Mouse (Mus musculus) C2C12 (cell line): ENCODE results near the gene Ten1. TPM values are rescaled to one million over a fixed set of nuclear protein-coding genes. Genes with fewer than 3 reads are reported as not detected.
A peak's percentile ranks its signal among the peaks of the same experiment; 100 is the strongest.

ENCODE experiments used
- H3K27me3 ChIP-seq: one replicate; pipeline ENCODE4 v1.6.1; 2011; ENCODE audit not compliant: control insufficient read depth, insufficient read depth, insufficient read length
- H3K36me3 ChIP-seq: one replicate; pipeline ENCODE4 v1.6.1; 2011; ENCODE audit not compliant: control insufficient read depth, insufficient read depth
- H3K4me3 ChIP-seq: one replicate; pipeline ENCODE4 v1.5.1; 2011; ENCODE audit warnings: mild to moderate bottlenecking, control low read depth; ENCODE audit not compliant: poor library complexity, insufficient read depth, severe bottlenecking
- H3K79me2 ChIP-seq: one replicate; pipeline ENCODE4 v1.6.1; 2011; ENCODE audit not compliant: control insufficient read depth, insufficient read depth
- H3K79me3 ChIP-seq: one replicate; pipeline ENCODE4 v1.6.1; 2011; ENCODE audit warnings: low read depth, control low read depth
- H3ac ChIP-seq: one replicate; pipeline ENCODE3; 2011; ENCODE audit warnings: low read depth; ENCODE audit not compliant: control insufficient read depth, insufficient read length
- CEBPB ChIP-seq: IDR thresholded peaks from one replicate; pipeline ENCODE4 v1.6.1; 2011; ENCODE audit warnings: low read depth, mild to moderate bottlenecking, control low read depth, moderate library complexity
- CTCF ChIP-seq: IDR thresholded peaks from one replicate; pipeline ENCODE4 v1.5.1; 2011; ENCODE audit not compliant: control insufficient read depth, insufficient read depth, insufficient read length
- FOSL1 ChIP-seq: IDR thresholded peaks from one replicate; pipeline ENCODE4 v1.8.0; 2011; ENCODE audit warnings: mild to moderate bottlenecking, low read length; ENCODE audit not compliant: poor library complexity, insufficient read depth, severe bottlenecking
- MAX ChIP-seq: IDR thresholded peaks from one replicate; pipeline ENCODE4 v1.6.1; 2011; ENCODE audit warnings: mild to moderate bottlenecking, control low read depth
- MYOD1 ChIP-seq: IDR thresholded peaks from one replicate; pipeline ENCODE4 v1.6.1; 2011; ENCODE audit warnings: low read depth; ENCODE audit not compliant: control insufficient read depth, insufficient read length
- MYOG ChIP-seq: IDR thresholded peaks from one replicate; pipeline ENCODE4 v1.6.1; 2011; ENCODE audit not compliant: control insufficient read depth, insufficient read length; ENCODE audit errors: extremely low read depth
- USF1 ChIP-seq: IDR thresholded peaks from one replicate; pipeline ENCODE4 v1.6.1; 2011; ENCODE audit warnings: low read depth, mild to moderate bottlenecking, control low read depth, moderate library complexity
- polyA plus RNA-seq: library from polyadenylated mRNA; unstranded; fragments of >200 nt; fragmentation: generic; extraction: Trizol; gene quantifications from one replicate; pipeline ENCODE4 v1.2.1, GENCODE M21; 2012; ENCODE audit warnings: missing spikeins

Gene Ten1
- polyA plus RNA-seq, 1 experiment: 48.8 TPM

- peaks cover 58% of the 10 kb centered on the region for H3K36me3 ChIP-seq
- H3K79me2 ChIP-seq: peaks cover 53% of the 10 kb centered on the region
- H3K79me3 ChIP-seq: peaks cover 13% of the 10 kb centered on the region
- TF ChIP-seq MYOD1: no peak
- no peak overlapping the region for H3ac ChIP-seq
- H3K27me3 ChIP-seq: no peaks in the 10 kb centered on the region
- no peak overlapping the region for H3K4me3 ChIP-seq
Observed at GRCm38 (mm10) chr11:116163002-116163401, 35.7 kb upstream of the Ten1 start.

- peaks cover 42% of the 10 kb centered on the region for H3K79me2 ChIP-seq
- H3K36me3 ChIP-seq: peaks cover 28% of the 10 kb centered on the region
- no peaks in the 10 kb centered on the region for H3K27me3 ChIP-seq
- peaks cover 13% of the 10 kb centered on the region for H3K79me3 ChIP-seq
- no peak for TF ChIP-seq CEBPB
- no peak for TF ChIP-seq FOSL1
- peak overlapping the region; percentile 90 for H3ac ChIP-seq
- H3K4me3 ChIP-seq: peak overlapping the region; percentile 74
Observed at GRCm38 (mm10) chr11:116167232-116167631, 31.4 kb upstream of the Ten1 start.

- Histone ChIP-seq H3K79me2 (peaks cover 42% of the 10 kb centered on the region), H3K79me3 (peaks cover 13% of the 10 kb centered on the region), H3K36me3 (peaks cover 33% of the 10 kb centered on the region), H3ac (peak within 1 kb of the TSS; percentile 90), H3K27me3 (no peaks in the 10 kb centered on the region), H3K4me3 (peak within 1 kb of the TSS; percentile 74)
- TF ChIP-seq MAX (no peak), MYOG (no peak), FOSL1 (no peak), MYOD1 (no peak), CEBPB (no peak), USF1 (no peak), CTCF (no peak)
Observed at GRCm38 (mm10) chr11:116167884-116168439, 30.7 kb upstream of the Ten1 start, which contains the start of gene Fbf1. Gene Fbf1, minus strand, starts transcription at chr11:116168166.

GRCm38 (mm10) chr11:116169214-116169613 is 29.4 kb upstream of the Ten1 start:
- Histone ChIP-seq H3K4me3 (no peak overlapping the region), H3ac (no peak overlapping the region)
- TF ChIP-seq USF1: no peak
- no peak for TF ChIP-seq MYOD1
- TF ChIP-seq CTCF: no peak
- no peak for TF ChIP-seq CEBPB
- TF ChIP-seq MAX: no peak
- no peak for TF ChIP-seq FOSL1
- no peak for TF ChIP-seq MYOG

GRCm38 (mm10) chr11:116170003-116170800 is 28.5 kb upstream of the Ten1 start:
- peaks cover 13% of the 10 kb centered on the region for H3K79me3 ChIP-seq
- no peak for TF ChIP-seq MAX
- H3K4me3 ChIP-seq: no peak overlapping the region
- H3K79me2 ChIP-seq: peaks cover 26% of the 10 kb centered on the region
- H3K36me3 ChIP-seq: peaks cover 37% of the 10 kb centered on the region
- no peak overlapping the region for H3ac ChIP-seq
- no peaks in the 10 kb centered on the region for H3K27me3 ChIP-seq

More at GRCm38 (mm10) chr11:116169214-116169613, 29.4 kb upstream of the Ten1 start:
- peaks cover 13% of the 10 kb centered on the region for H3K79me3 ChIP-seq
- H3K79me2 ChIP-seq: peaks cover 35% of the 10 kb centered on the region
- no peaks in the 10 kb centered on the region for H3K27me3 ChIP-seq
- peaks cover 37% of the 10 kb centered on the region for H3K36me3 ChIP-seq

GRCm38 (mm10) chr11:116171959-116172358 is 26.7 kb upstream of the Ten1 start:
- Histone ChIP-seq H3ac (no peak overlapping the region), H3K4me3 (no peak overlapping the region)

More at GRCm38 (mm10) chr11:116171959-116172358, 26.7 kb upstream of the Ten1 start:
- TF ChIP-seq FOSL1 (no peak), CTCF (no peak), USF1 (no peak), MYOG (no peak), MYOD1 (no peak), CEBPB (no peak), MAX (no peak)
- H3K79me2 ChIP-seq: peaks cover 9% of the 10 kb centered on the region
- H3K27me3 ChIP-seq: no peaks in the 10 kb centered on the region
- H3K36me3 ChIP-seq: peaks cover 46% of the 10 kb centered on the region
- H3K79me3 ChIP-seq: no peaks in the 10 kb centered on the region
